Mouse (Mus musculus) liver, embryonic 16.5 days (tissue): ENCODE data around the gene Cdh23. TPM values are rescaled to one million over a fixed set of nuclear protein-coding genes. Genes with fewer than 3 reads are reported as not detected.
A peak's percentile ranks its signal among the peaks of the same experiment; 100 is the strongest.

ENCODE experiments used
- ATAC-seq: fragments of 200-750 bp; cut with Nextera tagmentation; 2 replicates; pipeline ENCODE4 v1.8.0; 2017; ENCODE audit warnings: low read depth, mild to moderate bottlenecking, moderate number of reproducible peaks, moderate library complexity
- H3K27ac ChIP-seq: fragments of 300-500 bp; sonication (generic); 2 replicates; pipeline ENCODE4 v1.5.1; 2014; ENCODE audit warnings: mild to moderate bottlenecking, low read length
- H3K27me3 ChIP-seq: fragments of 300-500 bp; sonication (generic); 2 replicates; pipeline ENCODE4 v1.6.1; 2014; ENCODE audit warnings: low read depth, low read length, mixed read lengths; ENCODE audit not compliant: control insufficient read depth, insufficient read depth
- H3K36me3 ChIP-seq: fragments of 300-500 bp; sonication (generic); 2 replicates; pipeline ENCODE4 v1.6.1; 2014; ENCODE audit warnings: mild to moderate bottlenecking; ENCODE audit not compliant: control insufficient read depth, insufficient read depth
- H3K4me1 ChIP-seq: fragments of 300-500 bp; sonication (generic); 2 replicates; pipeline ENCODE4 v1.6.1; 2014; ENCODE audit warnings: low read depth, low read length, mixed read lengths; ENCODE audit not compliant: control insufficient read depth
- H3K4me2 ChIP-seq: fragments of 300-500 bp; sonication (generic); 2 replicates; pipeline ENCODE4 v1.6.1; 2014; ENCODE audit warnings: low read depth, low read length, mixed read lengths
- H3K4me3 ChIP-seq: fragments of 300-500 bp; sonication (generic); 2 replicates; pipeline ENCODE4 v1.5.1; 2014; ENCODE audit warnings: low read depth, mild to moderate bottlenecking, low read length
- H3K9ac ChIP-seq: fragments of 300-500 bp; sonication (generic); 2 replicates; pipeline ENCODE4 v1.6.1; 2014; ENCODE audit warnings: low read depth, low read length
- H3K9me3 ChIP-seq: fragments of 300-500 bp; sonication (generic); replicated peaks from 2 replicates; pipeline ENCODE4 v1.6.1; 2016; ENCODE audit warnings: low read length; ENCODE audit not compliant: control insufficient read depth
- WGBS: fragments of 180-500 bp; shearing (Covaris S2); extraction: QIAGEN DNeasy Blood & Tissue Kit; methylation state at CpG from one replicate; pipeline ENCODE4 v1.1.7; 2014; ENCODE audit not compliant: insufficient replicate concordance; 5-methylcytosine and 5-hydroxymethylcytosine counted together
- polyA plus RNA-seq: library from polyadenylated mRNA; unstranded; fragments of >200 nt; fragmentation: Nextera tagmentation; extraction: Ambion mirVana; gene quantifications from 2 replicates; pipeline ENCODE4 v1.2.1, GENCODE M21; 2015

The Cdh23 gene
- polyA plus RNA-seq, 1 experiment from 2014 or later, result 0.65 TPM

DNA sequence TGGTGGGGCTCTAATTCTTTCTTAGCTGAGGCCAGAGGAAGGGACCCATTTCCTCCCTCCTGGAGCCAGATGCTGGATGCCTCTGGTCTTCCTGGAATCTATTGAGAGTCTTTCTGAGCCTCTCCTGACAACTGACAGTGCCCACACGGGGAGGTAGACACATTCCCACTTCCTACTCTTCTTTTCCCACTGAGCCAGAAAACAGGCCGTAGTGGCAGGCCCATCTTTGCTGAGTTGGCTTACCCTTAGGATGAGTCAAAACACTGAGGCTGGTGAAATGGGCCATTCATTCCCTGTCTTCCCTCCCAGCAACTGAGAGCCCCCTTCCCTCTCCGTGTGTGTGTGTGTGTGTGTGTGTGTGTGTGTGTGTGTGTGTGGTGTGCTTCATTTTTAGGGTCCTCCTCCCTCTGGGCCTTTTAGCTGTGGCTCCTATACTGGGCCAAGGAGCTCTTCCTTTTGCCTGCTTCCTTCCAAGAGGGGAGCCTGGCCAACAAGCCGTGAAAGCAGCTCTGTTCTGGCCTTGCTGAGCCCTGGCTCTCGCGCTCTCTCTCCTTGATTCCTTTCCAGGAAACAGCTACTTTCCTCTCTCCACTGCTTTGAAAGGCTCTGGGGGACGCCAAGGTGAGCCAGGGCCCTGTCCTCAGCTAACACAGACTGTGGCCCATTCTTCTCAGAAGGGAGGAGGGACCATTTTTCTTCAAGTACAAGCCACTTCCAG, 290.7 kb downstream of the Cdh23 start:
- no peaks in the 10 kb centered on the region for H3K27me3 ChIP-seq
- H3K9me3 ChIP-seq, result no peaks in the 10 kb centered on the region
- no peak overlapping the region for H3K9ac ChIP-seq
- WGBS, result 48% methylated on average over 7 of the region's 7 CpGs
- H3K36me3 ChIP-seq, result no peaks in the 10 kb centered on the region
- H3K27ac ChIP-seq, result no peak overlapping the region
- ATAC-seq, result no peak
- no peak overlapping the region for H3K4me2 ChIP-seq
- H3K4me1 ChIP-seq, result no peaks in the 10 kb centered on the region
- H3K4me3 ChIP-seq, result no peak overlapping the region

DNA sequence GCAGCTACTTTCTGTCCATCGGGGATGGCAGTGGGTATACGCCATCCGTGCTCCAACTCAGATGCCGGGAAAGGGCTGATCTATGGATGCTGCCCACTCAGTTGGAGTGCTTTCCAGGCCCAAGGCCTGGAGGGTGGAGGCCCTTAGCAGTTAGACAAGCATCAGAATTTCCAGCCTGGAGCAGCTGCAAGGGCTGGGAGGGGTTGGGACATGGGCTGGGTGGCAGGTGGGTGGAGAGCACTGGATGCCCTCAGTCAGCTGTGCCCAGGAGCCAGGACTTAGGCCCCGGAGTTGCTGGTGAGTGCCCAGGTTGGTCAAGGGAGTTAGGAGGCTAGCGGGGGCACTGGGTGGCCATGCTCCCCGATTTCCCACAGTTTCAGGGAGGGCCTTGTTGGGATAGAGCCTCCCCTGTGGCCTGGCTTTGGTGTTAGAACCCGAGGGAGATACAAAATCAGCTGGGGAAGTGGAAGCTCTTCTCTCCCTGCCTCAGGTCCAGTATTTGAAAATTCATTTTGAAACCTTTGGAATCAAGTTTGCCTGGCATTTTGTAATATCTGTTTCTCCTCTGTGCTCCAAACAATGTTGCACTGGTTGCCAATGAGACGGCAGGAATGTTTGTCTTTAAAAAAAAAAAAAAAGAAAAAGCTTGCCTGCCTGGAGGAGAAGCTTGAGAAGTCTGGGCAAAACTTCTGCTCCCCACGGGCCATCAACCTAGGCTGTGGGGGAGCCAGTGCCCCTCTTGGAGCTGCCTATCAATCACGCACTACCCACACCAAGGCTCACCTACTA, 295.6 kb downstream of the Cdh23 start:
- no peaks in the 10 kb centered on the region for H3K4me1 ChIP-seq
- no peaks in the 10 kb centered on the region for H3K36me3 ChIP-seq
- H3K27me3 ChIP-seq, result no peaks in the 10 kb centered on the region
- no peak overlapping the region for H3K4me3 ChIP-seq
- H3K9ac ChIP-seq, result no peak overlapping the region
- H3K9me3 ChIP-seq, result no peaks in the 10 kb centered on the region
- WGBS, result 61% methylated on average over 11 of the region's 11 CpGs
- H3K27ac ChIP-seq, result no peak overlapping the region
- no peak for ATAC-seq
- no peak overlapping the region for H3K4me2 ChIP-seq

DNA sequence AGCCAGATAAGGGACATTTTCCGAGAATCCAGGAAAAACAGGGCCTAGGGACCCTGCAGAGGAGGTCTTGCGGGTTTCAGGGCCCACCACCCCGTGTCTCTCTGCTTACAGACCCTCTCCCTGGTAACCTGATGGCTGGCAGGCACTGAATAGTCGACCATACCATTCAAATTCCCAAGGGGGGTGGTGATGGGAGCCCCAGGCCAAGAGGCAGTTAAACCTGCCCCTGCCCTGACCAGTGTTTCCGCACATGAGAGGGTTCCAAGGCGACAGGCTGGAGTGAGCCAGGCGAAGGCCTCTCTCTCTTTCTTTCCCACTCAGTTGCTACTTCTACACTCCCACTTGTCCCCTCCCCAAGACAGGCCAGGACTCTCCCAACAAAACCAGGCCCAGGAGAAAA, 296.8 kb downstream of the Cdh23 start, which contains the start of gene Gm17455:
Gene Gm17455, plus strand, starts transcription at position 278 of the 400 bp plus-strand sequence.
- ATAC-seq, result no peak
- Histone ChIP-seq H3K27me3 (no peaks in the 10 kb centered on the region), H3K4me1 (no peaks in the 10 kb centered on the region), H3K4me3 (no peak within 1 kb of the TSS), H3K9ac (no peak within 1 kb of the TSS), H3K27ac (no peak within 1 kb of the TSS), H3K36me3 (no peaks in the 10 kb centered on the region), H3K4me2 (no peak within 1 kb of the TSS), H3K9me3 (no peaks in the 10 kb centered on the region)
- WGBS, result 59% methylated on average over 7 of the region's 7 CpGs

DNA sequence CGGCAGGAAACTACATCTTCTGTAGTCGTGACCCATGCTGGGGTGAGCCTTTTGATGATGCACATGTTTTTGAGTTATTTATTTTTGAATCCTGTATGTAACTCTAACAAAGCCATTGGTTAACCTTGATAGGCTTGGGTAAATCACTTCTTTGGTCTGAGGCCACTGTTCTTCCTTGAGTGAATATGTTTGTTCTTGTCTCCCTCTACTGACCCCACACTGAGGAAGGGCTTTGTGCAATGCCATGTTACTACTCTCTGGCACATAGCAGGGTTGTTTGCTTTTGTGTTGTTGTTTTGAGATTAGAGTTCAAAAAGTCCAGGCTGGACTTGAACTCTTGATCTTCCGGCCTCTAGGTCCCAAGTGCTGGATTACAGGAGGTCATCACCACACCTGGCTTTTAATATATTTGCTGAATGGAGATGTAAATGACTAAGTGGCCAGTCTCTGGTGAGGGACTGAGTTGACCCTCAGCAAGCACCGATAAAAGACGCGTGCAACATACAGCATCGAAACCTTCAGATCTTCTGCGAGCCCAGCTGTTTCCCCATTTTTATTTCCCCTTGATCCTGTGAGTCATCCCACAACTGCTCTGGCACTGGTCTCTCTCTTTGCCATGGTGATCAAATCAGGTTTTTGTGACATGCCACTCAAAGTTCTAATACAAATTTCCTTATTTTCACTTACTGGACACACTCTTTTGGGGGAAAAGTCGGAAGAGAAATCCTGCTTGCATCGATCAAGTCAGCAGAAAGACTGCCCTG, 298.1 kb downstream of the Cdh23 start:
- no peak overlapping the region for H3K9ac ChIP-seq
- H3K4me3 ChIP-seq, result no peak overlapping the region
- WGBS, result 63% methylated on average over 10 of the region's 10 CpGs
- no peaks in the 10 kb centered on the region for H3K36me3 ChIP-seq
- H3K27ac ChIP-seq, result no peak overlapping the region
- H3K9me3 ChIP-seq, result no peaks in the 10 kb centered on the region
- ATAC-seq, result no peak
- no peak overlapping the region for H3K4me2 ChIP-seq
- H3K4me1 ChIP-seq, result no peaks in the 10 kb centered on the region
- no peaks in the 10 kb centered on the region for H3K27me3 ChIP-seq

DNA sequence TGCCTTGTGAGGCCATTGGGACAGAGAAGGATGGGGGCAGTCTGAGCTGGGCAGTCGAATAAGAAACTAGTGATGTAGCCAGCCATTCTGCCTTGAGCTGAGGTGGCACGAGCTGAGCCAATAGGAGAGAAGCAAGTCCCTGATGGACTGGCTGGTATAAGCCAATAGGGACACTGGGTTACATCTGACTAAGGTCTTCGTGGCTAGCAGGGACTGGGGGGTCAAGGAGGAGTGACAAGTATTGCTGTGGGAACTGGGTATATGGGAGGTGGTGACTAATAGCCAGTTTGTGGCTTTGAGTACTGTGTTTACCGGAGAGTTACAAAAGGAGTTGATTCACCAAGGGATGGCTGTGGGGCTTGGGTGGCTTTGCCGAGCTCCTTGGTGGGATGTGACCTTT, 300.7 kb downstream of the Cdh23 start:
- Histone ChIP-seq H3K27me3 (no peaks in the 10 kb centered on the region), H3K27ac (no peak overlapping the region), H3K4me2 (no peak overlapping the region), H3K4me1 (no peaks in the 10 kb centered on the region), H3K9ac (no peak overlapping the region), H3K36me3 (no peaks in the 10 kb centered on the region), H3K9me3 (no peaks in the 10 kb centered on the region), H3K4me3 (no peak overlapping the region)
- ATAC-seq, result no peak
- 35% methylated on average over 5 of the region's 5 CpGs for WGBS

DNA sequence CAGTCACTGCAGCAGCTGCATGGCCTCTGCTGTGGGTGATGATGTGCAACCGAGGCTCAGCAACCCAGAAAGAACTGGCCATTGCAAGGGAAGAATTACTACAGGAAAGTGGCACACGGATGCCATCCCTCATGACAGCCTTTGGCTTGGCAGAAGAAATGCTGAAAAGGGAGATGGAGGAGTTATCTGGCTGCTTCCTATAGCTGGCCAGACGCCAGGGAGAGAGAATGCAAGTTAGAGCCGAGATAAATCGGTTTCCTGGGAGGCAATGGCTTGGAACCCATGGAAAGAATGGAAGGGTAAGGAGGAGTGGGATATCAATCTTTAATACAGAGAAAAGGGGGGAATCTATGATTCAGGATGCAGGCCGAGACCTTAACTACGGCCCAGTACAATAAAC, 301.4 kb downstream of the Cdh23 start:
- no peaks in the 10 kb centered on the region for H3K9me3 ChIP-seq
- no peak overlapping the region for H3K27ac ChIP-seq
- no peaks in the 10 kb centered on the region for H3K4me1 ChIP-seq
- ATAC-seq, result no peak
- H3K9ac ChIP-seq, result no peak overlapping the region
- WGBS, result 54% methylated on average over 7 of the region's 7 CpGs
- H3K27me3 ChIP-seq, result no peaks in the 10 kb centered on the region
- H3K4me3 ChIP-seq, result no peak overlapping the region
- no peaks in the 10 kb centered on the region for H3K36me3 ChIP-seq
- H3K4me2 ChIP-seq, result no peak overlapping the region

DNA sequence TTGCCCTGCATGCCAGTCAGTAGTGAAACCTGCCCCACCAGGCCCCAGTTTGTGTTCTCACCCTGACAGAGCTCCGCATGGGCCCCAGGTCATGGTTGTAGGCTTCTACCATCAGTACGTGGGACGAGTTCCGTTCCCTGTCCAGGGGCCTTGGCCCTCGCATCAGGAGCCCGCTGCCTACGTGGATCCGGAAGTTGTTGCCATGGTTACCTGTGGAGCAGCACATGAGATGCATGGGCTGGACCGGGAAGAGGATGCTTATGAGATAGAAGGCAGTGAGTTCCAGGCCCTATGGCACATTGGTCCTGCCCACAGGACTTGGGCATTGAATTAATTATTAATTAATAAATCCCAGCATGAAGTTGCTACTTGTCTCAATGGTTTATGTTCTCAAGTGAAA, 304.6 kb downstream of the Cdh23 start:
- H3K27me3 ChIP-seq, result no peaks in the 10 kb centered on the region
- H3K36me3 ChIP-seq, result no peaks in the 10 kb centered on the region
- no peak overlapping the region for H3K27ac ChIP-seq
- ATAC-seq, result no peak
- no peak overlapping the region for H3K4me3 ChIP-seq
- H3K4me1 ChIP-seq, result no peaks in the 10 kb centered on the region
- no peak overlapping the region for H3K9ac ChIP-seq
- WGBS, result 74% methylated on average over 9 of the region's 9 CpGs
- H3K4me2 ChIP-seq, result no peak overlapping the region
- H3K9me3 ChIP-seq, result no peaks in the 10 kb centered on the region

DNA sequence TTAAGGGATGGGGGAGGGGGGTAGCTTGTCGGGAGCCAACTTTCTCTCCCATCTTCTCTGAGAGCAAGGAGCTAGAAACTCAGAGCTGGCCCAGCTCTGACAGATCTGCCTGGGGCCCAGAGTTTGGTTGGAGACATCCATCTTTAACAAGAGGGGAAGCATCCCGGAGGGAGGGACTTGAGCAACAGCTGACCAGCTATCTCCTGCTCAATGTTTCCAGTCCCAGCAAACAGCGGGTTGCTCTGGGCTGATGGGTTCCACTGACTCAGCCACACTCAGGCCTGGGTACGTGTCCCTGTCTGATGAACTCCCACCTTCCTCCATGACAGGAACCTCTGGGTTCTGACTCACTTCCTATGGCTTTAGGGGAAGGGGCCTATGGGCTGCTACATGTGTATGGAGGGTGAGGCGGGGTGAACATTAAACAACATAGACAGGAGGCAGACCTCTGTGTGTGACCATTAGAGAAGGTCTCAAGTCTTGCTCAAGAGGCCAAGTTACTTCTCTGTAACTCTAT, 305.3 kb downstream of the Cdh23 start:
- 0 out of 2 replicates have a peak, but pooled peaks have one; percentile 3 for ATAC-seq
- Histone ChIP-seq H3K4me1 (no peaks in the 10 kb centered on the region), H3K4me2 (no peak overlapping the region), H3K36me3 (no peaks in the 10 kb centered on the region), H3K27ac (peak overlapping the region; percentile 67), H3K27me3 (no peaks in the 10 kb centered on the region), H3K9me3 (no peaks in the 10 kb centered on the region), H3K4me3 (no peak overlapping the region), H3K9ac (no peak overlapping the region)
- WGBS, result 41% methylated on average over 5 of the region's 5 CpGs
